Mouse (Mus musculus): ENCODE results near the gene Dcxr. TPM values are rescaled to one million over a fixed set of nuclear protein-coding genes. Genes with fewer than 3 reads are reported as not detected.

The Dcxr gene
- total and polyA plus RNA-seq, 2 experiments from 2014 or later = 5.0 to 8.6 TPM

DNA sequence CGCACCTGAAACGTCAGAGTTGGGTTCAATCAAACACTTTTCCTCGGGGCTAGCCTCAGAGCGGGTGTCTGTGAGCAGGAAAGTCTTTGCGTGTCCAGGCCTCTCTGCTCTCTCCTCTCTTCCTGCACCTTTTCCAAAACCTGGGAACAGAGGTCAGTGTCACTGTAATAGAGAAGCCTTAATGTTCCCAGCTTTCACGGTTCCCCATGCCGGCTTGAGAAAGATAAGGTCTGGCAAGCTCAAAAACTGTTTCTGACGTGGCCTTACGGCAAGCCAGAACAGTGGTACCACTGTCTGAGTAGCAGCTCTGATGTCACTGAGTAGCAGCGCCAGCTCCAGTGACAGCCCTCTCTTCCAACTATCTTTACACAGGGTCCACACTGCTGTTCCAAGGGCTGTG lies 12.5 kb downstream of the Dcxr start:
- Histone ChIP-seq H3K27ac (ENCODE audit: low read depth) (no peak overlapping the region), H3K27me3 (ENCODE audit: control insufficient read depth, insufficient read depth, low read length) (no peaks in the 10 kb centered on the region), H3K9me3 (replicated peaks; ENCODE audit: control insufficient read depth, low read length) (no peaks in the 10 kb centered on the region), H3K9ac (replicated peaks; ENCODE audit: low read depth, low read length) (peak overlapping the region; percentile 29; the same call in 1 of the 2 replicates), H3K4me1 (ENCODE audit: control insufficient read depth, insufficient read depth) (peaks cover 16% of the 10 kb centered on the region), H3K4me2 (ENCODE audit: low read depth, low read length) (peak overlapping the region; percentile 73), H3K4me3 (ENCODE audit: low read depth, low read length) (peak overlapping the region; percentile 48), H3K36me3 (replicated peaks; ENCODE audit: control insufficient read depth, insufficient read depth, low read length) (peaks cover 19% of the 10 kb centered on the region)
- ATAC-seq (ENCODE audit: insufficient read depth, low read depth) (no peak), DNase-seq (ENCODE audit: low spot score) (no peak)
- no peak for TF ChIP-seq CTCF (IDR thresholded peaks at IDR 0.05; ENCODE audit: low read depth)
- TF ChIP-seq EP300 (IDR thresholded peaks at IDR 0.05; ENCODE audit: low read depth) = no peak
- 36% methylated on average over 10 of the region's 10 CpGs for WGBS

DNA sequence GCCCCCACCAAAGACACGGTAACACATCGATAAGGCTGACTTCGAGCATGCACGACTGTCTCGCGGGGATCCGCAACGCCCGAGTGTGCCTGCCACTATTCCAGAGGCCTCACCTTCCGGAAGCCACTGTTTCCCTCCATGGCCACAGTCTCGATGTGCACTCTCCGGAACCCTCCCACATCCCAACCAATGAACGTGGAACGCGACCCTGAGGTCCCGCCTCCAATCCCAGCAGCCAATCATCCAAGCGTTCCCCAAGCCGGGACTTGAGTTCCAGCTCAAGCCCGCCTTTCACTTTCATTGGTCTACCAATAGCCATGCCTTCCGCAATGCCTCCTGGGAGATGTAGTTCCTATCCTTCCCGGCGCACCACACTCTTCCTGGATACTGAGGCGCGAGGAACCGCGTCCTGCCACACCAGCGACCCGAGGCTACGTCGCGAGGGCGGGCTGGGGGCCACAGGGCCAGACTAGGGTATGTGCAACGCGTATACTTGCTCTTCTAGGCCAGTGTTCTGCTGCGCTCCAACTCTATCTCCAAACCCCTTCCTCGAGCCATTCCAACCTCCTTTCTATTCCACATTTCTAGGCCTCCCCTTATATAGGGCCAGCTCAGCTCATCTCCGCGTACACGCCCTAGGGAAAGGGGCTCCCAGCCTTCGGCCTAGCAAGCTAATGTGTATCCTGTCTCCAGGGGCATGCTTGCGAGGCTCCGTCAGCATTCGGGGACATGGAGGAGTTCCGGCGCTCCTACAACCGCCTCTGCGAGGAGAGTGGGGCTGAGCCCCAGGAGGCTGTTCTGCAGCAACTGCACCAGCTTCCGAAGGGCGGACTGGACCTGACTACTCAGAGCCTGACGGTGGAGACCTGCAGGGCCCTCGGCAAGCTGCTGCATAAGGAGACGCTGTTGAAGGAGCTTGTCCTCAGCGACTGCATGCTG lies 13.2 kb downstream of the Dcxr start, which contains the start of the genes Cenpx and Lrrc45:
Cenpx (minus strand) TSS at position 159 of the 939 bp plus-strand sequence.
Lrrc45 (plus strand) TSS at position 346 of the 939 bp plus-strand sequence.
- WGBS = 1% methylated on average over 53 of the region's 53 CpGs
- Histone ChIP-seq H3K4me3 (ENCODE audit: low read depth, low read length) (peak within 1 kb of the TSS; percentile 48), H3K4me1 (ENCODE audit: control insufficient read depth, insufficient read depth) (peaks cover 16% of the 10 kb centered on the region), H3K27me3 (ENCODE audit: control insufficient read depth, insufficient read depth, low read length) (no peaks in the 10 kb centered on the region), H3K36me3 (replicated peaks; ENCODE audit: control insufficient read depth, insufficient read depth, low read length) (peaks cover 25% of the 10 kb centered on the region), H3K9ac (replicated peaks; ENCODE audit: low read depth, low read length) (peak within 1 kb of the TSS; percentile 48), H3K9me3 (replicated peaks; ENCODE audit: control insufficient read depth, low read length) (no peaks in the 10 kb centered on the region), H3K4me2 (ENCODE audit: low read depth, low read length) (peak within 1 kb of the TSS; percentile 73), H3K27ac (ENCODE audit: low read depth) (peak within 1 kb of the TSS; percentile 71)
- DNase-seq (ENCODE audit: low spot score) (peak; percentile 100), ATAC-seq (ENCODE audit: insufficient read depth, low read depth) (peak; percentile 96)
- no peak for TF ChIP-seq CTCF (IDR thresholded peaks at IDR 0.05; ENCODE audit: low read depth)

DNA sequence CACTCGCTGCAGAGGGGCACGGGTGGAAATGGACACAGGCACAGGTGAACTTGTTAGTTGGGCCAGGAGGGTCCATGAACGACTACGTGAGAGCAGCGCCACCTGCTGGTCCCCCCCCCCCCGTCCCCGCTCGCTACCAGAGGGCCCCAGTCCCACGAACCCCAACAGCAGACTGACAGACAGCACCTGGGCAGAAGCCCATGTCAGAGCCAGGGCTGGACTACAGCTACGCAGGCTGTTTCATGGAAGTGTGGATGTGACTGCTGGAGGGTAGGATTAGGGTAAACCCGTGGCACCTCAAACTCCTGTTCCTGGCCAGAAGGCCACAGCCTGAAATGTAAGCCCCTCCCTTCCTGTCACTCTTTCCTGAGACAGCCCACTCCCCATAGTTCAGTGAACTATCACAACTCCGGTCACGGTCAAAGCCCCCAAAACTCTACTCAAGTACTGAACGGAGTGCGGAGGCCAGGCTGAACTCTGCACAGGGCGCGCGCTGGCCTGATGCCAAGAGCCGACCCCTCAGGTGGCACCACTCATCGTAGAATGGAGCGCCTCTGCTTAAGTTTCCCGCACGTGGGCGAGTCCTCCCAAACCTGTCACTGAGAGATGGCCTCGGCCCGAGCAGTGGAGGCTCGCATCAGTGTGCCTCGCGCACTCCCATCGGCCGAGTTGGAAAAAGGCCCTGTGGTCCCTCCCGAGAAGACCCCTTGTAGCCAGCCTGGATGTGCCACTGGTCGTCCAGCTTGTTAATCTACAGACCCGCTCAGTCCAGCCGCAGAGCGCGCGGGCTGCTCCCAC lies 14.1 kb downstream of the Dcxr start:
- H3K27ac ChIP-seq (ENCODE audit: low read depth) = peak overlapping the region; percentile 71
- H3K36me3 ChIP-seq (replicated peaks; ENCODE audit: control insufficient read depth, insufficient read depth, low read length) = peaks cover 24% of the 10 kb centered on the region

DNA sequence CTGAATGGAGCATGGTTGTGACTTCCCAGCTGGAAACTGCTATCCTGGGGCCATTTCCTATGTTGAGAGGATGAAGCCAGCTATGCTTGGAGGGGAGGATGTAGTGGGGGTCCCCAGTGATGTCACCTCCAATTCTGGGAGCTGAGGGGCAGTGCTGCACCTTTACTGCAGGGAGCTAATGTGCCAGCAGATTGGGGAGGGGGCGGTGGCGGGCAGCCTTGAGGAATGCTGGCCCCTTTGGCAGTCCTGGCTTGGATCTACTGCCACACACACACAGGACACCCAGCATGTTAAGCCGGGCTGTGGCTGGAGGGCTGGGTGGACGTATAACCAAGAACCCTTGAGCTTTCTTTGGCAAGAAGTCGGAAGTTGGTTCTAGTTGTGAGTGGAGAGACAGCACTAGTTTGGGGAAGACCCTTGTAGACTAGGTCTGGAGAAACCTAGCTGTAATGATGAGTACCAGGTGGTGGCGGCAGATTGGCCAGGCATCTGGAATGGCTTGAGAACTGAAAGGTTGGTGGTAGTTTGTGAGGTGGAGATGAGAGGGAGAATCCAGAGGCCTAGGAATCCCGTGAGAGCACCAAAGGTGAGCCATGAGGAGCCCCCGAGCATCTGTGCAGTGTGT lies 15.0 kb downstream of the Dcxr start:
- Histone ChIP-seq H3K9ac (replicated peaks; ENCODE audit: low read depth, low read length) (no peak overlapping the region), H3K4me1 (ENCODE audit: control insufficient read depth, insufficient read depth) (peaks cover 16% of the 10 kb centered on the region), H3K27ac (ENCODE audit: low read depth) (no peak overlapping the region), H3K4me3 (ENCODE audit: low read depth, low read length) (no peak overlapping the region), H3K36me3 (replicated peaks; ENCODE audit: control insufficient read depth, insufficient read depth, low read length) (peaks cover 19% of the 10 kb centered on the region), H3K9me3 (replicated peaks; ENCODE audit: control insufficient read depth, low read length) (no peaks in the 10 kb centered on the region), H3K4me2 (ENCODE audit: low read depth, low read length) (no peak overlapping the region), H3K27me3 (ENCODE audit: control insufficient read depth, insufficient read depth, low read length) (no peaks in the 10 kb centered on the region)
- no peak for TF ChIP-seq EP300 (IDR thresholded peaks at IDR 0.05; ENCODE audit: low read depth)
- 54% methylated on average over 8 of the region's 8 CpGs for WGBS
- no peak for ATAC-seq (ENCODE audit: insufficient read depth, low read depth)
- DNase-seq (ENCODE audit: low spot score) = no peak

More for the DNA sequence above, 14.1 kb downstream of the Dcxr start:
- Histone ChIP-seq H3K9me3 (replicated peaks; ENCODE audit: control insufficient read depth, low read length) (no peaks in the 10 kb centered on the region), H3K4me3 (ENCODE audit: low read depth, low read length) (peak overlapping the region; percentile 48), H3K4me1 (ENCODE audit: control insufficient read depth, insufficient read depth) (peaks cover 16% of the 10 kb centered on the region), H3K27me3 (ENCODE audit: control insufficient read depth, insufficient read depth, low read length) (no peaks in the 10 kb centered on the region), H3K9ac (replicated peaks; ENCODE audit: low read depth, low read length) (peak overlapping the region; percentile 48), H3K4me2 (ENCODE audit: low read depth, low read length) (peak overlapping the region; percentile 73)
- WGBS = under 1% methylated on average over 36 of the region's 38 CpGs
- ATAC-seq (ENCODE audit: insufficient read depth, low read depth) (peak; percentile 24), DNase-seq (ENCODE audit: low spot score) (peak; percentile 44)
- TF ChIP-seq EP300 (IDR thresholded peaks at IDR 0.05; ENCODE audit: low read depth) (no peak), CTCF (IDR thresholded peaks at IDR 0.05; ENCODE audit: low read depth) (peak; percentile 71)

DNA sequence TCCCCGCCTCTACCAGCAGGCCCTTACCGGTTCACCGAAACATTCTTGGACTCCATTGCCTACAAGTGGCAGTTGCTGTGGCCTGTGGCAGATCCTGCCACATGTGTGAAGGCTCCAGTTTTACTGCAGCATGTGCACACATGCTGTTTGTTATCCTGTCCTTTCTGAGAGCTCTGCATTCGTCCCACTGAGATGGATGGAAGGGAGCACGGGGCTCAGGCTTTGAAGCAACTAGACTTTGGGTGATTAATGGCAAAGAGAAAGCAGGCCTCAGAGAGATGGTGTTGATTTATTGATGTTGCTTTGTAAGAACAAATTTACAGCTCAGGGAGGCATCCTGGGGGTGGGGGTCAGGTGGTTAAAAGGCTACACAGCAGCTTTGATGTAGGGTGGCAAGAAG lies 16.4 kb downstream of the Dcxr start:
- H3K4me1 ChIP-seq (ENCODE audit: control insufficient read depth, insufficient read depth) = peaks cover 16% of the 10 kb centered on the region
- no peak for ATAC-seq (ENCODE audit: insufficient read depth, low read depth)
- no peak for DNase-seq (ENCODE audit: low spot score)
- peaks cover 19% of the 10 kb centered on the region for H3K36me3 ChIP-seq (replicated peaks; ENCODE audit: control insufficient read depth, insufficient read depth, low read length)
- TF ChIP-seq CTCF (IDR thresholded peaks at IDR 0.05; ENCODE audit: low read depth) (no peak), EP300 (IDR thresholded peaks at IDR 0.05; ENCODE audit: low read depth) (no peak)
- 79% methylated on average over 5 of the region's 5 CpGs for WGBS
- H3K4me2 ChIP-seq (ENCODE audit: low read depth, low read length) = no peak overlapping the region
- H3K4me3 ChIP-seq (ENCODE audit: low read depth, low read length) = no peak overlapping the region
- H3K27ac ChIP-seq (ENCODE audit: low read depth) = no peak overlapping the region
- no peaks in the 10 kb centered on the region for H3K9me3 ChIP-seq (replicated peaks; ENCODE audit: control insufficient read depth, low read length)
- no peaks in the 10 kb centered on the region for H3K27me3 ChIP-seq (ENCODE audit: control insufficient read depth, insufficient read depth, low read length)
- no peak overlapping the region for H3K9ac ChIP-seq (replicated peaks; ENCODE audit: low read depth, low read length)
